Mouse (Mus musculus) v-Abl transformed pro-B cells (cell line): Measurements from ENCODE around the gene E030030I06Rik.
"Not testable (repeated sequence)": the region's sequence is repeated elsewhere in the genome, so short reads cannot be mapped to it uniquely, and the experiment has no call there.

ENCODE experiments used
- in situ Hi-C, 2 experiments: fragments of 400-800 bp; cut with MboI; formaldehyde crosslinking; loops; one replicate each; pipeline ENCODE4 v1.15.1; 2025; ENCODE audit not compliant: unreplicated experiment in 2 of 2

E030030I06Rik gene

DNA sequence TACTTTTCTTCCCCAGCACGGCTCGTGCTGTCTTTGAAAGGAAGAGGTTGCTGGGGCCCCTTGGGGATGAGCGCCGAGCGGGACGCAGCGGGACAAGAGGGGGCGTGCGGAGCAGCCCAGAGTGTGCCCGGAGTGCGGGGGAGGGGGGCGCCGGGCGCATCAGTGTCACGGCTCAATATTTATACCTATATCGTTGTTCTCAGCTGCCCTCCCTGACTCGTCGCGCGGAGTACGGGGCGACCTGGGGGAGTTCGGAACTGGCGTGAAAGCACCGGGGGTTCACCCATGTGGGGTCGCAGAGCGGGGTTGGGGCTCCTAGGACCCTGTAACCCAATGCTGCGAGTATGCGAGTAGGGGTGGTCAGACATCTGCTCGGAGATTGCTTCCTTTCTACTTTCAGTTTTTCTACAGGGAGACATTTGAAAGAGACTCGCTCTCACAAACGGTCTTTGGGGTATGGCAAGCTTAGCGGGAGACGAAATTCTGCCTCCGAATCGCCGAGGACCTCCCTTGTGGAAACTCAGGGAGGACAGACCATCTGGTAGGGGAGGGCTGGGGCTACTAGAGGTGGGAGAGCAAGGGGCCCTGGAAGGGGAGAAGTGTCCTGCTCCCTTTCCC lies at the start of gene E030030I06Rik:
TSS of gene E030030I06Rik (minus strand) at position 198 of the 618 bp plus-strand sequence.
- in situ Hi-C loops = loop anchor here (10.0 kb wide), 2 partner anchors 156 to 326 kb away; no protein-coding TSS in a partner anchor

DNA sequence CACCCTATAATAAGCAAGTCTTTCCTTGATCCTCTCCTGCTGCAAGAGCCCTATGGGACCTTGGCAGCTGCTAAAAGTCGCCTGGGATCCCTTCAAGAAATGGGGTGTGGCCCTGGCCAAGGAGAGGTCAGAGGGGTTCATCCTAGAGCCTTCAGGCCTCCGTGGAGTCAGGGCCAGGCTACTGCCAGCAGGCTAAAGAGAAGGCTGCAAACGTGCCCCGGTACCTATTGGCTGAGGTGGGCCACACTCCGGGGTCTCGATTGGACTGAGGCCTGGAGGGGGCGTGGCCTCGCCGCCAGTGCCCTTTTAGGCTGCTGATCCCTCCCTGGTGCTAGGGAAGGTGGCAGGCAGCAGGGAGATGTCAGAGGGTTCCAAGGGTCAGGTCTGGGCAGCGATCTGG lies 42.0 kb upstream of the E030030I06Rik start:
- in situ Hi-C loops = not testable (repeated sequence)

DNA sequence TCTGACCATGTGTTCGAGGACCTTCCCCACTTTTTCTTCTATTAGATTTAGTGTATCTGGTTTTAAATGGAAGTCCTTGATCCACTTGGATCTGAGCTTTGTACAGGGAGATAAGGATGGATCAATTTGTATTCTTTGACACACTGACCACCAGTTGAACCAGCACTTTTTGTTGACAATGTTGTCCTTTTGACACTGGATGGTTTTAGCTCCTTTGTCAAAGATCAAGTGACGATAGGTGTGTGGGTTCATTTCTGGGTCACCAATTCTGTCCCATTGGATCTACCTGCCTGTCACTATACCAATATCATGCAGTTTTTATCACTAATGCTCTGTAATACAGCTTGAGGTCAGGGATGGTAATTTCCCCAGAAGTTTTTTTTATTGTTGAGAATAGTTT lies 27.4 kb upstream of the E030030I06Rik start:
- in situ Hi-C loops = not testable (repeated sequence)

DNA sequence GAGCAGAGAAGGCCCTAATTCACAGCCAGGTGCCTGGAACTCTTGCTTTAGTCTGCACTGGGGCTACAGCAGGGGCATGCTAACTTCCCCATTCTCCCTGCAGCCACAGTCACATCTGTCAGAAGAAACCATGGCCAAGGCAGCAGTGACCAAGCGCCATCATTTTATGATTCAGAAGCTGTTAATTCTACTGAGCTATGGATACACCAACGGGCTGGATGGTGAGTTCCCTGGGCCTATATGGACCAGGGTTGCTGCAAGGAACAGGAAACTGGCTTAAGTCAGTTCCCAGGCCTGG lies 25.1 kb upstream of the E030030I06Rik start:
- in situ Hi-C loops = not testable (repeated sequence)

DNA sequence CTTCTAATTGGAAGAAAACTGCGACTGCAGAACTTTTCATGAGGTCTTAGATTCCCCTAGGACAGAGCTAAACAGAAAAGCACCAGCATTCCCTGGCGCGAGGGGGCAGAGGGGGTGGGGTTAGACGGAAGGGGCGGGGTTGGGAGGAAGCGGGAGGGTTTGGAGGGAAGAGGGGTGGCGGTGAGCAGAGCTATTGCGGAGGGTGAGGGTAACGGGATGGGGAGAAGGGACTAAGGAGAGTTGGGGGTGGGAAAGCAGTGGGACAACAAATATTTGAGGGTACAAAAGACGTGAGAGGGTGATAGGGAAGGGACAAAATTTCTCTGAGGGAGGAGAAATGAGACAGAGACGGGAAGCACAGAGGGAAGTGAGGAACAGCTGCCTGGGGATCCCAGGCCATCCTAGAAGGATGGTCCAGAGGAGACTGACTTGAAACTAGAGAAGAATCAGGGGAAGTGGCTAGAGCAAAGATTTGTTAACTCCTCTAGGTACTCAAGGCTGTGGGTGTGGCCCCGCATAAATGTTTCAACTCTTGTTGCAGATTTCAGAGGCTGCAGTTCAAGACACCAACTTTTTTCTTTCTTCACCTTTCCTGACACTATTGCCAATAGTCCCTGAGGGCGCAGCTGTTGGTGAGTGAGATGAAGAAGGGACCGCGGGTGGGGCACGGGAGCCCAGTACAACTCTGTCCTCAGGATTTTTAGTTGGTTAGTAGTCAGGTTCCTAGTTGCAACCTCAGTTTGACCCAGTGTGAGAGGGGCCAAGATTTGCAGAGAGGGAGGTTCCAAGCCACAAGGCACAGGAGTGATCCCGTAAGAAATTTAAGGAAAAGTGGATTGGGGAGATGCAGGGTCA lies 24.5 kb upstream of the E030030I06Rik start:
- in situ Hi-C loops = not testable (repeated sequence)

DNA sequence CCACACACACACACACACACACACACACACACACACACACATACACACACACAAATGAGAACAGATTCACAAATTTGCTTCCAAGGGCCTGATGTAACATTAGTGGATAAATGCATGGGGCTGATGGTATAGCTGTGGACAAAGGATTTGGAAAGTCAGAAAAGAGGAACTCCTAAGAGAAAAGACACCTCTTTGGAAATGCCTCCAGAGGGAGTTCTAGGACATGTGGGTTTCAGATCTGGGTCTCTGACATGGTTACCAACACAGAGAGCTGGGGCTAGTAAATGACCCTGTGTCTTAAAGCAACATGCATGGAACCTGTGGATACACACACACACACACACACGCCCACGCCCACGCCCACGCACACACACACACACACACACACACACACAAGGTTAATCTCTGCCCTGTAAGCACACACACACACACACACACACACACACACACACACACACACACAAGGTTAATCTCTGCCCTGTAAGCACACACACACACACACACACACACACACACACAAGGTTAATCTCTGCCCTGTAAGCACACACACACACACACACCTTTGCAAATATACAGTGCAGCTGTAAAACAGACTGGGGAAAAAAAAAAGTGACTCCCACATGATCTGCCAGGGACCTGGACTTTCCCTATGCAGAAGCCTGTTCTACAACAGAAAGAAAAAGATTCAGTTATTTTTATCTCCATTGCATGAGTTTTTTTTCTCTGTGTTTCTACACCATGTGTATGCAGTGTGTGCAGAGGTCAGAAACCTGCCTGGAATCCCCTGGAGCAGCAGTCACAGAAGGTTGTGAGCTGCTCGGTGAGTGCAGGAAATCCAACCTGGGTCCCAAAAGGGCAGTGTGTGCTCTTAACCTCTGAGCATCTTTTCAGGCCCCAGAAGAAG lies 23.6 kb upstream of the E030030I06Rik start:
- in situ Hi-C loops = not testable (repeated sequence)

- in situ Hi-C loops = loop anchor here in 1 of 2 experiments (10.0 kb wide), 2 partner anchors 134 to 316 kb away; no protein-coding TSS in a partner anchor
Observed at GRCm38 (mm10) chr10:22169116-22169515, 20.0 kb upstream of the E030030I06Rik start.

- in situ Hi-C loops = loop anchor here in 1 of 2 experiments (10.0 kb wide), 2 partner anchors 132 to 318 kb away; no protein-coding TSS in a partner anchor
Observed at GRCm38 (mm10) chr10:22167061-22167460, 18.0 kb upstream of the E030030I06Rik start.

- in situ Hi-C loops = loop anchor here in 1 of 2 experiments (10.0 kb wide), 2 partner anchors 131 to 319 kb away; no protein-coding TSS in a partner anchor
Observed at GRCm38 (mm10) chr10:22166025-22166424, 17.0 kb upstream of the E030030I06Rik start.

DNA sequence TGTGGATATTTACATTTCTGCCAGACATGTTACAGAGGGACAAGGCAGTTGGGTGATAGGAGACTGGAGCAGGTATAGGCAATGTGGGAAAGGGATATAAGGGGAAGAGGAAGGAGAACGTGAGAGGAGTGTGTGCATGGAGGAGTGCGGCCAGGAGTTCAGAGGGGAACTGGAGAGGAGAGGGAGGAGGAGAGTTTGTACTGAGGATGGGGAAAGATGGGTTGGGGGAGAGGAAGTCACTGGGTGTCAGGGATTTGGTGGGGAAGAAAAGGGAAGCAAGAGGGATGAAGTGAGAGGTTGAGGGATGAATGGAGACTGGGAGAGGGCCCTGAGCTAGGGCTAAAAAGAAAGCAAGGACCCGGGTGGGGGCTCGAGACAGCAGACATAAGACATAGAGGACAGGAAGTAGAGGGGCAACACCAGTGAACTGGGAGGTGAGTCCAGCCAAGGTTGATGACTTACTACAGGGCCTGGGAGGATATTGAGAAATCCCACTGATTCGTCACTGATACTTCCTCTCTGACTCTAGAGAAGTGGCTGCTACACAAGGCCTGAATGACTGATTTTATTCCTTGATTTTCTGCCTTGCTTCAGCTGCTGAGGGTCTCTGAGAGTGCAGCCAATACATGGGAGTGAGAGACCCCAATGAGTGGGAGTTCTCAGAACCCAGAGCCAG lies 16.4 kb upstream of the E030030I06Rik start:
- in situ Hi-C loops = loop anchor here in 1 of 2 experiments (10.0 kb wide), 2 partner anchors 131 to 319 kb away; no protein-coding TSS in a partner anchor

GRCm38 (mm10) chr10:22163705-22164583 lies 14.9 kb upstream of the E030030I06Rik start:
- in situ Hi-C loops = loop anchor here in 1 of 2 experiments (10.0 kb wide), 2 partner anchors 129 to 321 kb away; no protein-coding TSS in a partner anchor

GRCm38 (mm10) chr10:22163279-22163678 lies 14.2 kb upstream of the E030030I06Rik start:
- in situ Hi-C loops = loop anchor here in 1 of 2 experiments (10.0 kb wide), 2 partner anchors 128 to 322 kb away; no protein-coding TSS in a partner anchor

DNA sequence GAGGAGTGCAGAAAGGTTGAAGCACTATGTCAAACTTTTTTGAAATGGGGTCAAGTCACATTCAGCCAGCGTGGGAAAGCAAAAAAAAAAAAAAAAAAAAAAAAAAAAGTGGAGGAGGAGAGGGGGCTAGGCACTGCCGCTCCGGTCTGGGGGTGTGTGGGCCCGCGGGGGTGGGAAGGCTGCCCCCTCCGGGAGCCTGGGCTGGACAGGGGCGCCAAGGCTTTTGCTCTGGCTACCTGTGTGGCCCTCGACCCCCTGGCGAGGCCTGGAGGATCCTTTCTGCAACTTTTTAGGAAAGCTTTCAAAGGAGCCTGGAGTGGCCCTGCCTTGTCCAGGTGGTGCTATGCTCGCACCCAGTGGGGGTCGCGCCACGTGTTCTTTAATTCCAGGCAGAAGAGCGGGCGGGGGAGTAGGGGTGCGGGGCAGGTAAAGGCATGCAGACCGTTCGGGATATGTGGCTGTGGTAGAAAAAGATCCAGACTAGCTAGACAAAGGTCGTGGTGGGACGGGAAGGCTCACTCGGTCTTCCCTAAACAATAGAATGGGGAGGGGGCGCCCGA lies 10.6 kb upstream of the E030030I06Rik start:
- in situ Hi-C loops = loop anchor here (5.0 to 10.0 kb wide), 4 partner anchors 122 to 325 kb away; no protein-coding TSS in a partner anchor

GRCm38 (mm10) chr10:22159131-22159561 lies 10.1 kb upstream of the E030030I06Rik start:
- in situ Hi-C loops = loop anchor here in 1 of 2 experiments (5.0 to 10.0 kb wide), 2 partner anchors 122 to 126 kb away; no protein-coding TSS in a partner anchor

GRCm38 (mm10) chr10:22158310-22158999 lies 9.4 kb upstream of the E030030I06Rik start, which contains the start of the genes Raet1e and H60b:
TSS of gene Raet1e (plus strand) at chr10:22158569.
TSS of gene H60b (plus strand) at chr10:22158586.
- in situ Hi-C loops = loop anchor here in 1 of 2 experiments (5.0 to 10.0 kb wide), 2 partner anchors 121 to 126 kb away; no protein-coding TSS in a partner anchor

- in situ Hi-C loops = loop anchor here in 1 of 2 experiments (5.0 to 10.0 kb wide), 2 partner anchors 118 to 130 kb away; no protein-coding TSS in a partner anchor
Observed at GRCm38 (mm10) chr10:22154871-22155799, 6.1 kb upstream of the E030030I06Rik start.
